Mouse (Mus musculus) C2C12 (cell line): ENCODE measurements around the gene Olfr315. TPM values are rescaled to one million over a fixed set of nuclear protein-coding genes. Genes with fewer than 3 reads are reported as not detected.
"Not testable (repeated sequence)": the region's sequence is repeated elsewhere in the genome, so short reads cannot be mapped to it uniquely, and the experiment has no call there.

Source experiments
- H3K27me3 ChIP-seq: one replicate; pipeline ENCODE4 v1.6.1; 2011; ENCODE audit not compliant: control insufficient read depth, insufficient read depth, insufficient read length
- H3K36me3 ChIP-seq: one replicate; pipeline ENCODE4 v1.6.1; 2011; ENCODE audit not compliant: control insufficient read depth, insufficient read depth
- H3K4me3 ChIP-seq: one replicate; pipeline ENCODE4 v1.5.1; 2011; ENCODE audit warnings: mild to moderate bottlenecking, control low read depth; ENCODE audit not compliant: poor library complexity, insufficient read depth, severe bottlenecking
- H3K79me2 ChIP-seq: one replicate; pipeline ENCODE4 v1.6.1; 2011; ENCODE audit not compliant: control insufficient read depth, insufficient read depth
- H3K79me3 ChIP-seq: one replicate; pipeline ENCODE4 v1.6.1; 2011; ENCODE audit warnings: low read depth, control low read depth
- H3ac ChIP-seq: one replicate; pipeline ENCODE3; 2011; ENCODE audit warnings: low read depth; ENCODE audit not compliant: control insufficient read depth, insufficient read length
- CEBPB ChIP-seq: IDR thresholded peaks from one replicate; pipeline ENCODE4 v1.6.1; 2011; ENCODE audit warnings: low read depth, mild to moderate bottlenecking, control low read depth, moderate library complexity
- CTCF ChIP-seq: IDR thresholded peaks from one replicate; pipeline ENCODE4 v1.5.1; 2011; ENCODE audit not compliant: control insufficient read depth, insufficient read depth, insufficient read length
- FOSL1 ChIP-seq: IDR thresholded peaks from one replicate; pipeline ENCODE4 v1.8.0; 2011; ENCODE audit warnings: mild to moderate bottlenecking, low read length; ENCODE audit not compliant: poor library complexity, insufficient read depth, severe bottlenecking
- MAX ChIP-seq: IDR thresholded peaks from one replicate; pipeline ENCODE4 v1.6.1; 2011; ENCODE audit warnings: mild to moderate bottlenecking, control low read depth
- MYOD1 ChIP-seq: IDR thresholded peaks from one replicate; pipeline ENCODE4 v1.6.1; 2011; ENCODE audit warnings: low read depth; ENCODE audit not compliant: control insufficient read depth, insufficient read length
- MYOG ChIP-seq: IDR thresholded peaks from one replicate; pipeline ENCODE4 v1.6.1; 2011; ENCODE audit not compliant: control insufficient read depth, insufficient read length; ENCODE audit errors: extremely low read depth
- USF1 ChIP-seq: IDR thresholded peaks from one replicate; pipeline ENCODE4 v1.6.1; 2011; ENCODE audit warnings: low read depth, mild to moderate bottlenecking, control low read depth, moderate library complexity
- long read RNA-seq, 2 experiments: library from polyadenylated mRNA; unstranded; transcript quantifications; one replicate each; pipeline ENCODE4 v2.0.0; 2019 to 2020
- polyA plus RNA-seq: library from polyadenylated mRNA; unstranded; fragments of >200 nt; fragmentation: generic; extraction: Trizol; gene quantifications from one replicate; pipeline ENCODE4 v1.2.1, GENCODE M21; 2012; ENCODE audit warnings: missing spikeins

The Olfr315 gene
- polyA plus RNA-seq, result not detected
- long read RNA-seq, experiment 1, result 0 reads
- long read RNA-seq, experiment 2, result 0 reads

GRCm38 (mm10) chr11:58772888-58773287, at the start of gene Olfr315:
Gene Olfr315 (plus strand): TSS chr11:58773188.
- no peak for TF ChIP-seq FOSL1
- TF ChIP-seq MYOG, result no peak
- no peak for TF ChIP-seq CEBPB
- no peak for TF ChIP-seq USF1
- no peak within 1 kb of the TSS for H3ac ChIP-seq
- no peak within 1 kb of the TSS for H3K4me3 ChIP-seq

GRCm38 (mm10) chr11:58723914-58724313, 49.1 kb upstream of the Olfr315 start, which contains the start of gene Olfr318:
Gene Olfr318 (minus strand): TSS chr11:58724014.
- H3K36me3 ChIP-seq, result no peaks in the 10 kb centered on the region
- TF ChIP-seq MYOG (no peak), CEBPB (no peak), CTCF (no peak), MYOD1 (no peak), USF1 (no peak), FOSL1 (no peak)

More at GRCm38 (mm10) chr11:58772888-58773287, at the start of gene Olfr315:
- Histone ChIP-seq H3K79me3 (no peaks in the 10 kb centered on the region), H3K79me2 (no peaks in the 10 kb centered on the region), H3K36me3 (no peaks in the 10 kb centered on the region), H3K27me3 (no peaks in the 10 kb centered on the region)

GRCm38 (mm10) chr11:58727896-58728650, 44.9 kb upstream of the Olfr315 start:
- H3K79me3 ChIP-seq, H3K36me3 ChIP-seq, H3K79me2 ChIP-seq, H3ac ChIP-seq, H3K27me3 ChIP-seq, H3K4me3 ChIP-seq: not testable (repeated sequence)

More at GRCm38 (mm10) chr11:58723914-58724313, 49.1 kb upstream of the Olfr315 start, which contains the start of gene Olfr318:
- Histone ChIP-seq H3ac (no peak within 1 kb of the TSS), H3K79me2 (no peaks in the 10 kb centered on the region), H3K4me3 (no peak within 1 kb of the TSS), H3K79me3 (no peaks in the 10 kb centered on the region), H3K27me3 (no peaks in the 10 kb centered on the region)

- Histone ChIP-seq H3K79me3 (no peaks in the 10 kb centered on the region), H3K4me3 (no peak overlapping the region), H3K79me2 (no peaks in the 10 kb centered on the region), H3K36me3 (no peaks in the 10 kb centered on the region), H3ac (no peak overlapping the region), H3K27me3 (peaks cover 8% of the 10 kb centered on the region)
- TF ChIP-seq MAX, result no peak
- no peak for TF ChIP-seq CTCF
- TF ChIP-seq MYOD1, result no peak
- no peak for TF ChIP-seq CEBPB
- no peak for TF ChIP-seq FOSL1
- no peak for TF ChIP-seq MYOG
- TF ChIP-seq USF1, result no peak
Measured at GRCm38 (mm10) chr11:58733372-58733771, 39.6 kb upstream of the Olfr315 start.

GRCm38 (mm10) chr11:58738792-58739262, 34.2 kb upstream of the Olfr315 start, which contains the start of gene Olfr317:
Gene Olfr317 (minus strand): TSS chr11:58739212.
- peaks cover 3% of the 10 kb centered on the region for H3K27me3 ChIP-seq
- no peak within 1 kb of the TSS for H3ac ChIP-seq
- no peak within 1 kb of the TSS for H3K4me3 ChIP-seq
- no peaks in the 10 kb centered on the region for H3K36me3 ChIP-seq
- H3K79me2 ChIP-seq, result no peaks in the 10 kb centered on the region
- no peaks in the 10 kb centered on the region for H3K79me3 ChIP-seq
- TF ChIP-seq MYOD1 (no peak), MAX (no peak), CEBPB (no peak), CTCF (no peak), FOSL1 (no peak), MYOG (no peak), USF1 (no peak)

GRCm38 (mm10) chr11:58751096-58751495, 21.9 kb upstream of the Olfr315 start:
- H3K27me3 ChIP-seq, H3K4me3 ChIP-seq, H3ac ChIP-seq, H3K36me3 ChIP-seq, H3K79me3 ChIP-seq, H3K79me2 ChIP-seq: not testable (repeated sequence)
